Comparison of ENCODE assay signal across 21 mouse cellular contexts in the genomic region with DNA sequence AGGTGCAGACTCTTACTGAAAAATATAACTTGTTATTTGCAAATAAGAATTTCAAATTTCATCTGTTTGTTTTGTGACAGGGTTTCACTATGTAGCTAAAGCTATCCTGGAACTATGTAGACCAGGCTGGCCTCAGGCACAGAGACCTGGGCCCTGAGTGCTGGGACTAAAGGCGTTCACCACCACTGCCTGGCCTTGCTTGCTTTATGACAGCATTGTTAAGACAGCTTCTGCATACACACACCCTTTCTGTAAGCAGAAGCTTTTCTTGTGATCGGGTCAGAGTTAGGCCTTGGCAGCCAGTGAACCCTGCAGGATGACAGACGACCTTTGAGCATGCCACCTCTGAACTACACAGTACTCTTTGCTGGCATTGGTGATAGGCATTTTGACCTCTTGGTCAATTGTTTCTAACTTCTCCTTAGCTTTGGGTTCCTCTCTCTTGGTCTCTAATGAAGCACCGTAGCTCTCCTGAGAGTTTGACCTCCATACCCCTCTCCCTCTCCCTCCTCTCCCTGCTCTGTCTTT. TPM values are rescaled to one million over a fixed set of nuclear protein-coding genes. Genes with fewer than 3 reads are reported as not detected.
DNase-seq lines count a peak whose midpoint lies in the region; ATAC-seq and TF ChIP-seq lines count a peak whose summit lies in the region.
"Had no signal": no experiment of that assay in that cellular context is flagged by ENCODE, and none has a peak within 500 bp of the region (broad histone marks: within the 10 kb centered on the region; RNA-seq: fewer than 3 reads in every experiment).

No protein-coding gene starts in this region.

- no peaks in the 10 kb centered on the region for H3K9me3 ChIP-seq in stomach, postnatal 0 days (ENCODE audit: control insufficient read depth, low read length)
- H3K9me3 ChIP-seq: embryonic facial prominence, embryonic 12.5 days; embryonic facial prominence, embryonic 15.5 days; hindbrain, embryonic 12.5 days; hindbrain, embryonic 15.5 days had no signal

- no peaks in the 10 kb centered on the region for H3K27me3 ChIP-seq in stomach, postnatal 0 days (ENCODE audit: control insufficient read depth, insufficient read depth, low read length)
- H3K27me3 ChIP-seq: embryonic facial prominence, embryonic 12.5 days; embryonic facial prominence, embryonic 15.5 days; hindbrain, embryonic 12.5 days; hindbrain, embryonic 15.5 days had no signal

- H3K27ac ChIP-seq in stomach, postnatal 0 days (replicated peaks) = no peak overlapping the region
- H3K27ac ChIP-seq: embryonic facial prominence, embryonic 12.5 days; embryonic facial prominence, embryonic 15.5 days; hindbrain, embryonic 12.5 days; hindbrain, embryonic 15.5 days had no signal

- H3K9ac ChIP-seq in stomach, postnatal 0 days (ENCODE audit: low read length) = no peak overlapping the region
- H3K9ac ChIP-seq: embryonic facial prominence, embryonic 12.5 days; embryonic facial prominence, embryonic 15.5 days; forebrain, postnatal 0 days; hindbrain, embryonic 12.5 days; hindbrain, embryonic 15.5 days had no signal

- no peaks in the 10 kb centered on the region for H3K4me1 ChIP-seq in stomach, postnatal 0 days (replicated peaks; ENCODE audit: control insufficient read depth, insufficient read depth)
- H3K4me1 ChIP-seq: embryonic facial prominence, embryonic 12.5 days; embryonic facial prominence, embryonic 15.5 days; hindbrain, embryonic 12.5 days; hindbrain, embryonic 15.5 days had no signal

- peak; percentile 87 for ATAC-seq in stomach, postnatal 0 days (ENCODE audit: low FRiP score, low TSS enrichment)
- ATAC-seq: CD4-positive, CD25-positive, alpha-beta regulatory T cell, adult 4 months; forebrain, embryonic 14.5 days; forebrain, postnatal 0 days had no signal

- no peak overlapping the region for H3K4me3 ChIP-seq in stomach, postnatal 0 days (ENCODE audit: low read depth, low read length)
- H3K4me3 ChIP-seq: embryonic facial prominence, embryonic 12.5 days; embryonic facial prominence, embryonic 15.5 days; hindbrain, embryonic 12.5 days; hindbrain, embryonic 15.5 days had no signal

- H3K4me2 ChIP-seq in stomach, postnatal 0 days (replicated peaks; ENCODE audit: low read depth) = no peak overlapping the region
- H3K4me2 ChIP-seq: embryonic facial prominence, embryonic 12.5 days; embryonic facial prominence, embryonic 15.5 days; heart, embryonic 11.5 days; hindbrain, embryonic 12.5 days; hindbrain, embryonic 15.5 days had no signal

- no peaks in the 10 kb centered on the region for H3K36me3 ChIP-seq in stomach, postnatal 0 days (ENCODE audit: control insufficient read depth, insufficient read depth, low read length)
- H3K36me3 ChIP-seq: hindbrain, embryonic 15.5 days had no signal

- 60% methylated on average over 4 of the region's 4 CpGs for WGBS in stomach, postnatal 0 days

- TF ChIP-seq CTCF in stomach, postnatal 0 days (IDR thresholded peaks at IDR 0.05; ENCODE audit: low read depth) = no peak

- TF ChIP-seq EP300 in stomach, postnatal 0 days (optimal IDR thresholded peaks at IDR 0.05) = no peak

- peak; percentile 26 for DNase-seq in kidney, adult 11 months
- no peak for DNase-seq in kidney, postnatal 14 days
- DNase-seq in kidney, adult 9 months = peak; percentile 22
- no peak for DNase-seq in kidney, postnatal 4 days
- no peak for DNase-seq in stomach, postnatal 0 days (ENCODE audit: low spot score)
- no peak for DNase-seq in frontal cortex, postnatal 25 days (ENCODE audit: low spot score in 2 of 2)
- DNase-seq: adrenal gland, adult 2 months; adrenal gland, postnatal 14 days; cerebellum, adult 11 months; cerebellum, adult 2 months; cerebellum, adult 9-11 months; cerebellum, postnatal 25 days; forebrain, postnatal 0 days; gastrocnemius, postnatal 25 days had no signal

RNA-seq across cellular contexts. Expression of a gene that starts 16.2 kb away (rescaled TPM):
- polyA plus RNA-seq in stomach, postnatal 0 days (2015; fragmentation: Nextera tagmentation; extraction: Ambion mirVana) = 28.6 and 28.7 TPM in 2 replicates

RNA-seq across cellular contexts. Expression of a gene that starts 26.1 kb away (rescaled TPM):
- 38.4 and 40.4 TPM in 2 replicates for polyA plus RNA-seq in stomach, postnatal 0 days (2015; fragmentation: Nextera tagmentation; extraction: Ambion mirVana)

RNA-seq across cellular contexts. Expression of a gene that starts 34.5 kb away (rescaled TPM):
- polyA plus RNA-seq in stomach, postnatal 0 days (2015; fragmentation: Nextera tagmentation; extraction: Ambion mirVana) = 3.4 and 4.1 TPM in 2 replicates
- polyA plus RNA-seq: CD4-positive, CD25-positive, alpha-beta regulatory T cell, adult 4 months had no signal

RNA-seq across cellular contexts. Expression of a gene that starts 59.9 kb away (rescaled TPM):
- 135 and 141 TPM in 2 replicates for polyA plus RNA-seq in stomach, postnatal 0 days (2015; fragmentation: Nextera tagmentation; extraction: Ambion mirVana)

Comparison
In these comparisons a context has a peak if more than half of its experiments do, and no peak if none do; other contexts are left out.
1. DNase-seq: peak in kidney, adult 11 months (single experiment) and kidney, adult 9 months (single experiment); none in kidney, postnatal 14 days (single experiment), kidney, postnatal 4 days (0 of 2), stomach, postnatal 0 days (single experiment) and frontal cortex, postnatal 25 days (0 of 2).